Mouse (Mus musculus) urinary bladder, postnatal 36 days (tissue): ENCODE results near the gene Fhit.
"Not testable (repeated sequence)": the region's sequence is repeated elsewhere in the genome, so short reads cannot be mapped to it uniquely, and the experiment has no call there.

ENCODE experiments used
- DNase-seq, 2 experiments: peaks; one replicate each; pipeline ENCODE4 v3.0.0; 2022; ENCODE audit warnings: low spot score in 2 of 2, mixed read lengths in 1 of 2

Fhit gene

GRCm38 (mm10) chr14:11161751-11162231 lies at the start of gene Fhit:
Gene Fhit (minus strand): TSS chr14:11162035.
- DNase-seq: peak; percentile 89 to 92

GRCm38 (mm10) chr14:11206786-11207185 lies 45.0 kb upstream of the Fhit start:
- no peak for DNase-seq

DNA sequence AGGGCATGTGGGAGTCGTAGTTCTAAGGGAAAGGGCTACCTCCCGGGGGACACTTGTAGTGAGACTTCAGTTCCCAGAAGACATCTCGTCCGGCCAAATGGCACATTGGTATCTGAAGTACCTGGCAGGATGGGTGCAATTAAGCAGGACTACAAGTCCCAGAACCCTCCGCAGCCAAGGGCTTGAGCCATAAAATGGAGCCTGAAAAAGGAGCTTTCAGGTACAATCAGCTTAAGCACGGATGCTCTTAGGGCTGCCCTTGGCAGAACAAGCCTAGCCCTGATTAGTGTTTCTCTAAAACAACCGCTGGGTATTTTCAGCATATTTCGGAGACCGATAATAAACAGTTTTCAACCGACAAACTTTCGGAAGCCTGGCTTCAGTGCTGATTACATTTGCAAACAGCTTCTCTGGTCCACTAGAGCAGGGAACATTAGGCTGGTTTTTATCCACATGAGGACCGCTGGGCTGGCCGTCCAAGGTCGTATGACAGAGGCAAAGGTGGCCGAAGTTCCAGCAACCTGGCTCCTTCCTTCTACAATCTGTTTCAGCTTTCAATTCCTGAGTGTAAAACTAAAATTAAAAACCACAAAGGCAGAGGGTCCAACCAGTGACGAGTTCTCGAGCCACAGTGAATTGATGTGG lies 907 bp downstream of the Fhit start:
- peak; percentile 69 to 75 for DNase-seq

DNA sequence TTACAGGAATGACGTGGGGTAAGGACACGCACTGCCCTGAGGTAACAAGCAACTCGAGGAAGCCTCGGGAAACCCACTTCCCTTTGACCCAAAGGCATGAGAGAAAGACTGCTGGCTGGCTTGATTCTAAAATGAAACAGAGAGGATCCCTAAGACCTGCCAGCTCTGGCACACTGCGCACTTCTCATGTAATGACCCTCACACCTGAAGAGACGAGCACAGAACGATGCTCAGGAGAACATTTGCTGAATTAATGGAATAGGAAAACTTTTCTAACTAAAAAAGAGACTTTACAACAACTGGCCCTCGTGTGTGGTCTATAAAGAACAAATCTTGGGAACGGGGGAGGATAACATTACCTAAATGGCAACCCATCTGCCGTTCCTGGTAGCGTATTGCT lies 2.2 kb downstream of the Fhit start:
- DNase-seq: no peak

DNA sequence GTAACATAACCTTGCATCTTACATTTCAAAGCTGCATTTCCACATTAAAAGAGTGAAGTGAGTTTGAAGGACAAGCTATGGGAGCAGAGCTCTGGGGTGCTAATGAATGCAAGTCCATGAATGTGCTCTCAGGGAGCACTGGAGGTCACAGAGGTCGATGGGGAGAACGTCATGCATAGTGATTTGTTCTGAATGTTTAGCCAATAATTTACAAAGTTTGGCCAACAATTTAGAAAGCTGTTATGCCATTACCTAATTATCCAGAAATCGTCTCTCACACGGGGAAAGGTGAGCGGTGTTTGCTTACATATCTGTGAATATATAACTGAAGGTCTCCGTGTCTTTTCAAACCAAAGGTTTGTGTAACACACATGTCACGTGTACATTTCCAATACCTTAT lies 2.8 kb downstream of the Fhit start:
- DNase-seq: no peak

- no peak for DNase-seq
Observed at GRCm38 (mm10) chr14:11157741-11158140, 4.1 kb downstream of the Fhit start.

DNA sequence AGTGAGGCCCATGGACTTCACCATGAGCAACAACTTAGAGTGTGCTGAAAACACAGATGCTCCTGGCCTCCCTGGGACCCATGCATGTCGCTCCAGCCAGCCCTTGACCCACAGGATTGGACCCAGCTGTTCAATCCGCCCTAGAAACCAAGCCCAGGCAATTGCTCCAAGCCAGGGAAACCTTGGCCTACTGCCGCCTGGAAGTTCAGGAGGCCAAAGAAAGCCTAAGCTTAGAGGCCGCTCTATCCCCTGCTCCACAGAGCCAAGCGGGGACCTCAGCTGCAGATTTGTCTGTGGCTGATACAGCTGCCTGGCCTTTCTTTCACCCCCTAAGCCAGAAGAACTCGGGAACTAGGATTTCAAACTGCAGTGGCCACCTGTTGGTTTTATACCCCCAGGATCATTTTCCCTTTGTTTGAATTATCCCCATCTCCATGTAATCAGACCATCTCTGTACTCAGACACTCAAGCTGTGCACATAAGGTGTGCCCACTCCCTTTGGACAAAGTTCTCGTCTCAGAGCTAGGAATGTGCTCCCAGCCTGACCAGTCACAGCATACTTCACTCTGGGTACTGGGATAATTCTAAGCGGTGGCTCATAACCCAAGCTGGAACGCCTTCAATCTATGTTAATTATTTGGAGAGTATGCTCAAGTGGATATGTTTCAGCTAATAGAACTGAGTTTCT lies 10.1 kb downstream of the Fhit start:
- DNase-seq: peak in 1 of 2 experiments; percentile 47

DNA sequence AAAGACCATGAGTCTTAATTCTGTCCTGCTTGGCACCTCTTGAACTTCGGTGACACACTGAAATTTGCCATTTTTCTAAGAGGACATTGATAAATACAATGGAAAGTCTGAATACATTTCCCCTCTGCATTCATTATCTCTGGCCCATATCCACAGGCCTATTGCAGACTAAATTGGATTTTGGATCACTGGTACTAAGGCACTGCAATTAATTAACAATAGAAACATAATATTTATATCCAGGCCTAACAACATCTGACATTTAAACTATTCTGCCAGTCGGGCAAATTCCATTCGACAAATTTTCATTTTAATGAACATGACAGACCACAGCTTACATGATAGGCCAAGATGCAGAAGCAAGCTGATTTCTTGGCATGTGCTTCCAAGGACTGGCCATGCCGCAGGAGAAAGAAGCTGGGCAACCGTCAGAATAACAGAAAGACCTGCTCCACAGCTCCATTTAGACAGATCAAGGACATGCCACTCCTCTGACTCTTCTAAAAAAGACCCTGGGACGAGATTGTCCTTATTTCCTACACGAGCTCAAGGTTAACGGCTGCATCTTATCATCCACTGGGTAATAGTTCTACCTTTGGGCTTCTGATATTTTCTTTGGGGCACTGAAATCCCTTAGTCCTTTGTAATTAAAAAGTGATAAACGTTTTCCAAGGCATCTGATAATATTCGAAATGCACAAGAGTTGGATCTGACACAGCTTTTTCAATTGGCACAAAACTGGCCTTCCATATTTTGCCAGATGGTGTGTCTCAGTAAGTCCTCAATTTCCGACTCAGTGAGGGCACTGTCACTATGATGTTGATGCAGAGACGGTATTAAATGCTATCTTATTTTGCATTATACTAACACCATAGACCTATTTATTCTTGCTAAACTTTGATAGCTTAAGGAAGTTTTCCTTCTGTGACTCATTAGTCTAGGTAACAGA lies 27.8 kb downstream of the Fhit start:
- no peak for DNase-seq

DNA sequence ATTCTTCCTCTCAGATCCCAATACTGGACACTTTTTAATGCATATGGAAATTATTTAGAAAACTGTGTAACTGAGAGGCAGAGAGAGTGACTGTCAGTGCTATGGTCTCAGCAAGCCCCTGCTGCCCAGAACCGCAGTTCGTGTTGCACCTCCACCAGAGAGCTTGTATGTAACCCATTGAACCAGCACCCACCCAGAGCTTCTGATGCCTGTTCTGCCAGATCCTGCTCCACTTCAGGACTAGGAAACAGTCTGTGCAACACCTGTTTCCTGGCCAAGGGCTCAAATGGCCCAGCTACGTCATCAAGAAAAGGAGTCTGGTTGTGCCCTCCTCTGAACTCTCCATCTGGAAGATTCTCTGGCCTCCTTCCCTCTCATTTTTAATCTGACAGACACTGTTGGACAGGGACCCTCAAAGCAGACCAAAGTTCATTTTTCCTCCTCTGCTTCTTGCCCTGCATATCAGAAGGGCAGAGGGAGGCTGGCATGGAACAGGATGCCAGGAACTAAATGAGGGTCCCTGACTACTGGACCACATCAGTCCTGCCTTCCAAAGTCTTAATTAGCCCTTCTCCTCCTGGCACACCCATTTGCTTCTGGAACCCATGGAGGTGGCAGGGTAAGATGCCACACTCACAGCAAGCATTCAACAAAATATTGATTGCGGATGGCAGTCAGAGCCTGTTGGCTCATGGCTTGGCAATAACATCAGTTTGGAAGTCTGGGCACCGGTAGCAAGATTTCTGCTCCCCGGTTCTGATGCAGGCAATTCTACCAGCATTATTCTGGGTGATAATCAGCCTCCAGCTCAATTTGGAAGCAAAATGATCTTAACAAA lies 29.0 kb downstream of the Fhit start:
- DNase-seq: no peak

- no peak for DNase-seq
Observed at GRCm38 (mm10) chr14:11125096-11125495, 36.7 kb downstream of the Fhit start.

DNA sequence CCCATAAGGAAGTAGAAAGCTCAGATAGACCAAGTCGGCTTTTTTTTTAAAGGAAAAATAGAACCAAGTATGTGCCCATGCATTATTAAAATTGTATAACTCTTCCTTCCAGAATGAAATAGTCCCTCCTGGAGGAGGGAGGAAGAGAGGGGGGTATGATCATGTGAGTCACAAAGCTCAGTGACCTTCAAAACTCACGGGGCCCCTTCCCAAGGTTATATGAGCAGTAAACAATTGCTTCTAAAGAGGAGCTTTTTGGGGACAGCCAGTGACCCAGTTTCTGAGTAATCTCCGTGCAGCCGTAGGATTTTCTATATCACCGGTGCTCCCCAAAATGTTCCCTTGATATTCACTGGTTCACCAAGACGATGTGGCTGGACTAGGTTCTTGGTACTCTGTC lies 42.8 kb downstream of the Fhit start:
- DNase-seq: no peak

GRCm38 (mm10) chr14:11085596-11085995 lies 76.2 kb downstream of the Fhit start:
- no peak for DNase-seq

DNA sequence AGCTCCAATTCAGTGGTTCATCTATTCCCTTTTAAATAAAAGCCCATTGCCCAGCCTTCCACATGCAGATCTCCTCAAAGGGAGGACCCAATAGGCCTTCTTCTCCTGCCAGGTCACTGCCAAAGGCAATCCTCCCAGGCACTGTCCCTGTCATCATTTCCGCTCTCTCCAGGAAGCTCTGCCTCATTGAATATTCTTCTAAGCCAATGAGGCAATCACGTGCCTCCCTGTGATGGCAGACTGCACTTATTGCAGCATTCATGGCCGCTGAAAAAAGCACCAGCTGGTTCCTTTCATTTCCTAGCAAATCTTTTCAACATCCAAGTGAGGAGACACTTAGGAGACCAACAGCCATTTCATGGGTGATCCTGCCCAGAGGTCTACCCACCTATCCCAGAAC lies 77.9 kb downstream of the Fhit start:
- no peak for DNase-seq

- no peak for DNase-seq
Observed at GRCm38 (mm10) chr14:11083462-11083861, 78.4 kb downstream of the Fhit start.

GRCm38 (mm10) chr14:11063594-11063993 lies 98.2 kb downstream of the Fhit start:
- no peak for DNase-seq

DNA sequence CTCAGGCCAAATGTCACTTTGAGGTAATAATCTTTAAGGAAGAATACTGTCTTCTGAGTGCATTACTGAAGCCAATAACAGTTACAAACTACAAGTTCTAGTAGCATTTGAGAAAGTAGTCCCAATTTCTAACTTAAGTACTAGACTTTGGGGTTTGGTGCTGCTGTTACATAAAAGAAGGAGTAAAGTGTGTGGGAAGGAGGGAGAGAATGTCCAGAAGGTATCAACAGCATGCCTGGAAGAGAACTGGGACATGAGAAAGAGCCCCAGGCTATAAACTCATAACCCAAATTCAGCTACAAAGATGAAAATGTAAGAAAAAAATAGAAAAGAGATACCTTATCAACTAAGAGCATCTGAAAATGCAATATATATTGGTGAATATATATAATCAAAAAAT lies 101.6 kb downstream of the Fhit start:
- DNase-seq: no peak

DNA sequence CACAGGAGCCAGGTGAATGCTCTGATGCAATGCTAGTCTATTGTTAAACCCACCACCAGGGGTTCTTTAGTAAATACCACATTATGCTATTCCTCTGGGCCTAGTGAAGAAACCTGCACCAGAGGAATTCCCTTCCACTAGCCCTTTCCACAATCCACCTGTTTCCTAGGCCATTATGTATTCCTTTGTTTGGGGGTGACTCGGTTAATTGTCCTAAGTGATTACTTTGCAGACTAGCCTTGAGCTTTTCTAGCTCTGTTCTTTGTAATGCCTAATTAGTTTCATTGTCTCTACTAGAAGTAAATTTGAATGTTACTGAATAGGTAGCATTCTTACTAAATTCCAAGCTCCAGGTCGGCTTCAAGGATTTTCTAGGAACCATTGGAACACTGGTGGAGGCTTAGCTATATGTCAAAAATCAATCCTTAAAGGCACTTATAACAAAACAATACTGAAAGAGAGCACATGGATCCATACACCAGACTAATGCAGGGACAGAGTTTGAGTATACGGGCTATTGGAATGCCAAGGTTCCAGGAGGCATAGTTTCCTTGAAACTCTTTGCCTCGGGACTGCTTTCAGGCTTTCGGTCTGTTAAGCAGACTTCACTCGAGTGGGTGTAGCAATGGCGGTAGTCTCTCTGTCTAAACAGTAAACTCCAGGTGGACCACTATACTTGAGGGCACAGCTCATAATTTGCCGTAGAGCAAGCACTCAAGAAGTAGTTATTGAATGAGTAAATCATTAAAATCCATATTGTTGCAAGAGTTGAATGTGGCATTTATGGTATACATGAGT lies 122.1 kb downstream of the Fhit start:
- not testable (repeated sequence) for DNase-seq

DNA sequence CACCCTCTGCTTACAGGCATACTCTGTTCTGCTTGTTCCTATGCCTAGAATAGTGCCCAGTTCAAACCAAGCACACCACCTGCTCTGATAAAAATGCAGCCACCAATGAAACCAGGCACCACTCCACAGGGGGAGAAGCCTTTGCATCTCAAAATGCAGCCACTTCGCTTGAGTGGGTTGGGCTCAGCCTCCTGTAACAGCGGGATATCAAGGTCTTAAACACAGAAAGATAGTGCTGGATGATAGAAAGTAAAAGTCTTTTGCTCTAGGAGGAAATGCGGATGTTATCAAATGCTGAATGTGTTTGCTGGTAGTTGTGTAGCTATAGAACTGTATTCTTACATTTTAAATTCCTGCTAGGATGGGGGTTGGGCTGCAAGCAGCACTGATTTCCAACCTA lies 140.4 kb downstream of the Fhit start:
- DNase-seq: no peak

DNA sequence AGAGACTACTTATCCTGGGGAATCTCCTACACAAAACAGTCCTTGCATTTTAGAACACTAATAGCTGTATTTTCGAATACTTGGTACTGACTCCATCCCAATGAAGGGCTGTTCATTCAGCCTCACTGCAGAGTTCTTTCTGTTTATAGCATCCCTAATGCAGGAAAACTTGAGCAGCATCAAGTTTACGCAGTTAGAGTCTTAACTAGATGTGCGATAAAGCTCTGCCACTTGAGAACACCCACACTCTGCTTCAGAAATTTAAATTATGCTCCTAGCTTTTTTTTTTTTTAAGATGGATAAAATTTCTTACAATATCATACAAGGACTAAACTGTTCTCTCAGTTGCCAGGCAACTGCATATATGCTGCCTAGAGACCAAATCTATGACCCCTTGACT lies 183.2 kb downstream of the Fhit start:
- no peak for DNase-seq

GRCm38 (mm10) chr14:10941647-10942046 lies 220.2 kb downstream of the Fhit start:
- no peak for DNase-seq

DNA sequence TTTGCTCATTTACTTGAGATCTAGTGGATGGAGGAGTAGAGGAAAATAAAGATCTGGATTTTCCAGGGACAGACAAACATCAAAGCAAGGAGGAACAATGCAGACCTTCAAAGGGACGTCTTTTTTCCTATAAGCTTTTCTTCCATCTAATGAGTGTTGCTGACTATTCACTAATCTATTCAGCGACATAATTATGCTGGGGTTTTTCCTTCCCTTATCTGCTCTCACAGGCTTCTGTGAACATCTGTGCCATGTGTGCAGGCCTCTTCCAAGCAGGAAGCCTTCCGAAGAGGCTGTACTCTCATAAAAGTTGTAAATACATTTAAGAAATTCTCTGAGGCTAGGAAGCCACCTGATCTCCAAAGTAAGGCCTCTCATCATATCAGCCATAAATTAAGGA lies 228.2 kb downstream of the Fhit start:
- no peak for DNase-seq
